Mouse (Mus musculus) inflammation-experienced regulatory T-cells, adult 6 months (primary cell): ENCODE results near the gene Sfmbt2. TPM values are rescaled to one million over a fixed set of nuclear protein-coding genes. Genes with fewer than 3 reads are reported as not detected.

Experiments
- ATAC-seq: one replicate; pipeline ENCODE4 v1.8.0; 2017
- polyA plus RNA-seq, 3 experiments: library from polyadenylated mRNA; unstranded; fragments of 100-300 nt; shearing (Covaris generic); gene quantifications; one replicate each; pipeline ENCODE4 v1.2.1; 2017

The Sfmbt2 gene
- polyA plus RNA-seq, 3 experiments from 2014 or later: 1.2 to 2.9 (median 2.7) TPM

DNA sequence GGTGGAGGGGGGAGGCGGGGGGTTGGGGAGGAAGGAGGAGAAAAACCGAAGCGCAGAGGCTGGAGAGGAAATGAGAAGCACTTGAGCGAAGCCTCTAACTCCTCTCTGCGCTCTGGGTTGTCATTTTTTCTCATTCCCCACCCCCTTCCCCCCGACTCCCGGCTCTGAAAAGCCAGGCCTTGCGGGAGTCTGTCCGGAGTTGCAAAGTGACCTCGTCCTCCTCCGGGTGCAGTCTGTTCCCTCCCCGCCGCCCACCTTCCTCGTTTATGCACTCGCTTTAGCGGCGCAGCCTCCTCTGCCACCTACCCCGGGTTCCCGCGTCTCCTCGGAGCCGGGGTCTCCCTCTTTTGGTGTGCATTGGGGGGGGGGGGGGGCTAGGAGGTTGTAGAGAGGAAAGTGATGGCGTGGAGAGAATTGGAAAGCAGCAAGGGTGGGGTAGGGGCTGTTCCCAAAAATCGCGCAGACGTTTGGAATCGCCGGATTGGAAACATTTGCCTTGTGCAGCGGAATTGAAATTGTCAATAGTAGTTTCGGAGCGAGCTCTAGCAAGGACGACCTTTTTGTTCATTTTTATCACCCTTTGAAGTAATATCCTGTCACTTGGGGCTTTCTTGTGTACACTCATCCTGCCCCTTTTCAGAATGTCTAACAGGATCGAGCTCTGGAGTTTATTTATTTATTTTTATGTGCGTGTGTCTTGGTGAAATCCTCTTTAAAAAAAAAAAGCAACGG lies 2.6 kb downstream of the Sfmbt2 start:
- peak; percentile 47 for ATAC-seq

DNA sequence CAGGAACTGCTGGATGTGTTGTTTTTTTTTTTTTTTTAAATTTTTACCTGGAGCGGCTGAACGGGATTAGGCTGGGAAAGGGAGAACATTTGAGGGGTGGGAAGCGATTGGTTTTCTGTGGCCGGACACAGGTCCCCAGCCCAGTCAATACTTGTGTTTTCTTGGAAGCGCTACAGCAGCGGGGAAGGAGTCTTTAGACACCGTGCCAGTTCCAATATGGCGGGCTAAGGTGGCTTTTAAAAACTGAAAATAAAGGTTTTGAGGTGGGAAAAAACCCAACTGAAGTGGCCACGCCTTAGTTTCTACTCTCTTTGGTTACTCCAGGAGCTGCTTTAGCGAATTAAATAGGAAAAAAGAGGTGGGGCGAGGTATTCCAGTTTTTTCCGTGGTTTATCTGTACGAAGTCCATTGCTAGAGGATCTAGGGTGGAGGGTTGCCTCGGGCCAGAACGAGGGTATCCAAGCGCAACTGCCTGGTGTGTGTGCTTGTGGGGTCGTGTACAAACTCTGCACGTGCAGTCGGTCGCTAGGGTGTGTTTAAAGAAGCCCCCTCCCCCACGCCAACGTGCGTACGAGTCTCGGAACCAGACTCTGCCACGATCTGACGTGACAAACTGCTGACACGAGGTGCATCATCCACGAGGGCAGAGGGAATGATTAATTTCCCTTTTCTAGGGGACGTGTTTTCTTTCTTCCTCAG lies 3.3 kb downstream of the Sfmbt2 start:
- ATAC-seq: no peak

DNA sequence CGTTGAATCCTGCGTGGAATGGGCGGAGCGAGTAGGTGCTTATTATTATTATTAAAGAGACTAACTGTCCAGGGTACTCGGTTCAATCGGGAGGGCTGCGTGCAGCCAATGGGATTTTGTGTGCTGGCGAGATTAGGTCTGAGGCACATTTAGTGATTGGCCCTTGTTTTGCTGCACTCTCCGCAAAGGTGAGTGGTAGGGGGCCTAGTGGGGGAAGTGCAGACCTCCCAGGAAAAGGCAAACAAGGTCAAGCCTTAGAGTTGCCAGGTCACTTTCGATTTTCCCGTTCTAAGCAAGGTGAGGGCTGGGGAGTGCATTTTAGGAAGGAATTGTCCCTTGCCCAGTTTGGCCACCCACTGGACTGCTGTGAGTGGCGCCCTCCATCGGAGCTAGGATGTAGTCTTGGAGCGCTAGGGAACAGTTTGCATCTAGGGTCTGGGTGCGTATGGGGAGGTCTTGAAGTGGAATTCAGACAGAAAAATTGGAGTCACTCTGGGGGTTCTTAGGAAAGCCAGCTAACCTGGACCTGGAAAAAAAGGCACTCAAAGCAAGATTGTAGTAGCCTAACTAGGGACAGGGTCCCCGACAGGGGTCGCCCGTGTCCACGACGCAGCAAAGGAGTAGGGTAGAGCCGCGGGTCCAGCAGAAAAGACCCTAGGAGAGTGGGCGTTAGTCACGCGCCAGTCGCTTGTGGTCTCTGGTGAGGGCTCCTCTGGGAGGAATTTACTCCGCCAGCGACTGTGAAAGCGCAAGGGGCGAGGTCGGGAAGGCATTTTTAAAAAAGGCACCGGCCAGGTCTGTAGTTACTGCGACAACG lies 4.1 kb downstream of the Sfmbt2 start:
- no peak for ATAC-seq

DNA sequence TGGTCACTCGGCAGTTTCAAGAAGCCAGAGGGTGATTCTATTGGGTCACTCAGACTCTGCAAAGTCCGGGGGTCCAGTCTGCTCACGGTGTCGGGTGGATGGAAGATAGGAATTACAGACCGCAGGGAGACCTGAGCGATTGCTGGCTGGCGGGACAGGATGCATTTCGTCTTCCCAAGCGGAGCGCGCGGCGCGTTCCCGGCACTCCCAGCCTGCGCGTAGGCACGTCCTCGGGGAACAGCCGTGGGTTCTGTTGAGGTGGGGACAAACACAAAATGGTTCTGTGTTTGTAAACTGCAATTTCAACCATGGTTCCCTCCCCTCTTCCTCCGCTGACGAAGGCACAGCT lies 4.7 kb downstream of the Sfmbt2 start:
- ATAC-seq: no peak

DNA sequence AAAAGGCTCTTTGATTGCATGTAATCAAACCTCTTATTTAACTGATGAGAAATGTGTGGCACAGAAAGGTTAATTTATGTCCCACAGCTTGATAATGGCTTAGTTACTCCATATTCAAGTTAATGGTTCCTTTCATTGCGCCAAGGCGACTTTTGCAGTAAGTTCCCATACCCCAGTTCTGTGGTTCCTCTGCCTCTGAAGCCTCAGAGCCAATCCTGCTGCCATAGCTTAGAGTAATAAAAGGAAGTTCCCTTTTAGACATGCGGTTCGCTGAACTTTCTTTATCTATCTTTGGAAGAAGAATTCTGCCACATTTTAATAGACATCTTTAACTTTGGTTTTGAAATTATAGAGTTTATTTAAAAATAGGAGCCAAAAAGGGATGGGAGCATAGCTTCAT lies 19.7 kb downstream of the Sfmbt2 start:
- no peak for ATAC-seq

DNA sequence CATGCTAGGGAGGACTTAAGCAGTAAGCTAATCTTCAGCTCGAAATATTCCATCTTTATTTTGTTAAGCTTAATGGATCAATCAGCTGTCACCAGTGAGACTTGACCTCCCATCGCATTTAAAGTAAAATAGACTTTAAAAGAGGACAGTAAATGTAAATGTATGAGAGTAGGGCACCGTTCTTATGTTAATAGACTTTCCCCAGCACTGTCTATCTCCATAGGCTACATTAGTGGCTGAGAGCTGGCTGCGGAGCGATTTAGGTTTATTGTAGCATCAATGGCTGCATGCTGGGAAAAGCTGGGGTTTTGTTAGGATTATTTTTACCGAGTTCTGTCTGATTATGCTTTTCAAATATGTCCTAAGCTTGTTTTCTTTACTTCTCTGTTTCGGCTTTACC lies 20.5 kb downstream of the Sfmbt2 start:
- ATAC-seq: no peak

DNA sequence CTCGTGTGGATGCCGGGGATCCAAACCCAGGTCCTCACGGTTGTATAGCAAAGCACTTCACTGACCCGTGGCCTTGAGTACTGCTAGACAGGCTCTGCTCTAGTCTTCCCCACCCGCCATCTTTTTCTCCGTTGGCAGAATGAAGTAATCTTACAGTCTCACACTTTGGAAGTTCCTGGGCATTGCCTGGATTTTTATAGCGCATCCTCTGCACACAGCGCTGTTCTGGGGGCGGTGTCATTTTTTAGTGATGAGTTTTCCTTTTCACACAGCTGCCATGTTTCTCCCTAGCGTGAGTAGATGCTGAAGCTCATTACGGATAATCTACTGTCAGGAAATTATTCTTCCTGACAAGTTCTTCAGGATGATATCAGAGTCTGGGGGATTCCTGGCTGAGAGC lies 24.8 kb downstream of the Sfmbt2 start:
- no peak for ATAC-seq

DNA sequence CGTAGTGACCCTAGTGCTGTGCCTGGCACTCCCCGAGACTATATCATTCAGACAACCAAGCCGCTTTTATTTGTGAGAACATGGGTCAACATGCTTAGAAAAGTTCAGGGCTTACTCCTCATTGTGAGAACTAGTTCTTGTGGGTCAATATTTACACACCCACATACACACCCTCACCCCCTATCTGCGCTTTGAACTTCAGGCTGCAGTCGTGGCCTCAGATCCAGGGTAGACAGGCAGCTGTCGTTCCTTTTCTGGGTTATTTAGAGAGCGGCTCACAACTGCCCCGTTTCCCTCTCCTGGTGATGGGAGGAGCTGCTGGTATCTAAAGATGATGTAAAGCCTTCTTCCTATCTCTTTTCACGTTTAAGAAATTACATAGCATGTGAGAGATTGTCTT lies 27.5 kb downstream of the Sfmbt2 start:
- no peak for ATAC-seq

DNA sequence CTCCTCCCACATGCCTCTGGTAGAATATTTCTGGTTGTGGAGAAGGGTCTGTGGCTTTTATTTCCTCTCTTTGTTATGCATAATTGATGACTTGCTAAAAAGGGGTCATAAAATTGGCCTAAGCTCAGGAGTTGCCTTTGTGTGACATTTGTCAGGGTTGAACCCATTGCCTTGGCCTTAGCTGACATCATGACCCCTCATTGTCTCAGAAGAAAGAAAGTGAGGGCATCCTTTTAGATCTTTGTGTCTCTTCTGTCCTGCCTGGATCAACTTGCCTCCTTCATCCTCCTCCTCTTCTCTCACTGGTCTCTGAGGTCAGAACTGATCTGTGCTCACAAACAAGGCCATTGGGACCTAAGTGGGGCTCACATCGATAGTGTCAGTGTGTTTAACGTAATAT lies 35.8 kb downstream of the Sfmbt2 start:
- ATAC-seq: no peak

DNA sequence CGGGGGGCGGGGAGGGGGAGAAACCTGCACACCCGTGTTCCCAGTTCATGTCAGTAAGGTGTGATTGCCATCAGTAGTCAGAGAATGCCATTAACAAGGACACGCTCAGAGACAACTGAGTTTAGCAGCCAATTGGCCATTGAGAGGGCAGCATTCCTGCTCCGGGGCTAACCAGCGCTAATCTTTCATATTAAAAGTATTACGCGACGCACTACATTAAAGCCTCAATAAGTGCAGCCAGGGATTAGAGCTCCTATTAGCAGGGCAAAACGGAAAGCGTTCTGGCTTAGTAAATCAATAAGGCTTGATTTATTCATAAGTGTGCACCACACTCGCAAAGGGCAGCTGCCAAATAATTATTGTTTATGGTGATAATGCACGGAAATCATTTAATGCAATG lies 39.1 kb downstream of the Sfmbt2 start:
- no peak for ATAC-seq

DNA sequence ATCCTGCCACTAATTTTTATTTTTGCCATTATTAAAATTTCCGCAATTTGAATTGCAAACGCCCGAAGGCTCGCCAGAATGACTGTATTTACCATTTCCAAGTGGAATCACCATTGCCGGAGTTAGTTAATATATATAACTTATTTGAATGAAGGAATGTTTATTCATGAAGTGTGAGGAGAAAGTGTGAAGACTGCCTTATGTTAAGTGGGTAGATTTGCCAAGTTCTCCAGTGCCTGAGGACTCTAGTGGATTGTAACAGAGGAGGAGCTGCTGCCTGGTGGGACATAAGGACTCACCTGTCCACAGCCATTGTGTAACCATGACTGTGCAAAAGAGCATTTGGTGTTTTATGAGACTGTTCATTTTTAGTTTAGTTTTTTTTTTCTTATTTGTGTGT lies 39.8 kb downstream of the Sfmbt2 start:
- no peak for ATAC-seq

DNA sequence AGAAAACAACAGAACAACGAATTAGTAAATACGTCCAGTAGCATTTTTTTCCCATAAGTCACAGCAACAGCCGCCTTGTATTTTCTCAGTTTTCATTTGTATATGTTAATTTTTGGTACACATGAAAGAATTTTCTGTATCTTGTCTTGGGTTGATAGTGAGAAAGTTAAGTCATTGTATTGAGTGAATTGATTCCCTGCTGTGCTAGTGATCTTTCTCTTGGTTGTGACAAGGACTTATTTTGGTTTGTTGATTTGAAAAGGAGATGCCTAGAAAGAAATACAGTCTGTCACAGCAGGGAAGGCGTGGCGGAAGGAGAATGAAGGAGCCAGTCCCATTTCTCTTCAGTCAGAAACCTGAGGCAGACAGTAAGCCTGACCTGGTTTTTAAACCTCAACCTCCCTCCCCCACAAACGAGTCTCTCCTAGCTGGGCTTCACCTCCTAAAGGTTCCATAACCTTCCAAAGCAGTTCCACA lies 50.7 kb downstream of the Sfmbt2 start:
- no peak for ATAC-seq

DNA sequence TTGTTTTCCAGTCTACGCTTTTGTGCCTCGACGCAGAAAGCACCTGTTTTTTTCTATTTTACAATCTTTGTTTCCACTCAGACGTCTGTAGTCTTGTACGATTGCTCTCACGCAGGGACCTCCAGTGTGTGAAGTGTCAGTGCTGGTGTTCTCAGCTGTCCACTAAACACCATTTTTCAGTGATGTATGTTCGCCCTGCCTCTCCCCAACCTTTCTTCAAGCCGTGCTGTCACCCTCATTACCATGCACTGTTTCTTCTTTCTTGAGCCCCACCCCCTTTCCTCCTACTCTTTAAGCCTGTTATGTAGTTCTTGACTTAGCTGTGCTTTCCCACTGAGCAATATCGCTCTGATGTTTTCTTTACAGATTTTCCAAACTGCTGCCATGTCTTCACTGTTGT lies 67.0 kb downstream of the Sfmbt2 start:
- ATAC-seq: no peak

DNA sequence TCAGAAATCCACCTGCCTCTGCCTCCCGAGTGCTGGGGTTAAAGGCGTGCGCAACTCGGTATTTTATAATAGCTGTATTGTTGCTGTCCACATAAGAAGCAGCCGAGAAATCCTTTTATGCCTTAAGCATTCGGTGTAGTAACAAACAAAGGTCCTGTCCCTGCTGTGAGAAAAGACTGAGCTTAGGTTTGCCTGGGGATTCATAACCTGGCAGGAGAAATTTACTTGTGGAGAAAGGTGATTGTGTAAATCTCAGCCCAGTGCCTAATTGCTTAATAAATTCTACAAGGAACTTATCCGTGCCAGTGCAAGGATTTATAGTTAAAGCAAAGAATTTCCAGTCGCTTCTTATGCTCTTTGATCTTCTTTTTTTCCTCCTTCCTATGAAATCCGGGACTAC lies 71.5 kb downstream of the Sfmbt2 start:
- ATAC-seq: no peak

DNA sequence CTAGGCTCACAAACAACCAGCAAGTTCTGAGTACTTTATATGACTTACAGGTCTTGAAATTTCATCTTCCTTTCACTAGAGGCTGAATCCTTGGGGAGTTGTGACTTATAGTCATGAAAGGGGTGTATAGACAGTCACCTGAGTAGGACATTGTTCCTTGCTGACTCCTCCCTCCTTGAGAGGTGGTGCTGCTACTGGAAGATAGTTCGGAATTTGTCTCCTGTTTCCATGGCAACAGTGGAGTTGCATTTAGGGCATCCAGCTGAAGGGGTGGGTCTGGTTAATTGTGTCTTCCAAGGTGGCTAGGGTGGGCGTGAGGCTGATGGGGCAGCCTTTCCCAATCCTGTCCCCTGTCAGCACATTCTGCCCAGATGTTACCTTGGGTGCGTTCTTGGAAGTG lies 83.3 kb downstream of the Sfmbt2 start:
- ATAC-seq: no peak

DNA sequence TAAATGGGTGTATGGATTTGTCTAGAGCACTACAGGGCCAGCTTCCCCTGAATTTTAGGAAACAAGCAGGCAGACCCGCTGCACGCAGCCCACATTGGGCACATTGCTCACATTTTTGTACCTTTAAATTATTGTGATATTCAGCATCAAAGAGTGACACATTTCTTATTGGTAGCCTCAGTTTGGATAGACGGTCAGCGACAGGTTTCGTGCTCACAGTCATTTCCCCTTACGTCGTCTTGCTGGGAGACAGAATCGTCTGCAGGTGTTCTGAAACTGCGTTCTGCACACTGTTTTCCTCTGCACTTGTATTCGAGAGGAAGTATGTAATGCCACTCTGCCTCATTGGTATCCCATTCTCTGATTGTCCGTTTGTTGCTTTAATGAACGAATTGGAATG lies 88.0 kb downstream of the Sfmbt2 start:
- no peak for ATAC-seq

DNA sequence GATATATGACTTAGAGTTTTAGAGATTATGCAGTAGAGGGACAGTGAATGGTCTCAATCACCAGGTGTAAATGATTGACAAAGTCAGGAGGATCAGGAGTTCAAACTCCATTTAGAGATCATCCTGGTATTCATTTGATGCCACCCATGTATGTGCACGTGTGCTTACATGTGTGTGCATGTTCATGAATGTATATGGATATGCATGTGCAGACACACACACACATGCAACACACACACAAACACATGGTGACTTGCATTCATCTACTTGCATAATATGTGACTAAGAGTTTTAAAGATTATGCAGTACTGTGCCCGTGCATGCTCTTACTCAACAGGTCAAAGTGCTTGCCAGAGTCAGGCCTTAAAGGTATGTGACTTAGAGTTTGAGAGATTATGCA lies 146.2 kb downstream of the Sfmbt2 start:
- ATAC-seq: no peak

DNA sequence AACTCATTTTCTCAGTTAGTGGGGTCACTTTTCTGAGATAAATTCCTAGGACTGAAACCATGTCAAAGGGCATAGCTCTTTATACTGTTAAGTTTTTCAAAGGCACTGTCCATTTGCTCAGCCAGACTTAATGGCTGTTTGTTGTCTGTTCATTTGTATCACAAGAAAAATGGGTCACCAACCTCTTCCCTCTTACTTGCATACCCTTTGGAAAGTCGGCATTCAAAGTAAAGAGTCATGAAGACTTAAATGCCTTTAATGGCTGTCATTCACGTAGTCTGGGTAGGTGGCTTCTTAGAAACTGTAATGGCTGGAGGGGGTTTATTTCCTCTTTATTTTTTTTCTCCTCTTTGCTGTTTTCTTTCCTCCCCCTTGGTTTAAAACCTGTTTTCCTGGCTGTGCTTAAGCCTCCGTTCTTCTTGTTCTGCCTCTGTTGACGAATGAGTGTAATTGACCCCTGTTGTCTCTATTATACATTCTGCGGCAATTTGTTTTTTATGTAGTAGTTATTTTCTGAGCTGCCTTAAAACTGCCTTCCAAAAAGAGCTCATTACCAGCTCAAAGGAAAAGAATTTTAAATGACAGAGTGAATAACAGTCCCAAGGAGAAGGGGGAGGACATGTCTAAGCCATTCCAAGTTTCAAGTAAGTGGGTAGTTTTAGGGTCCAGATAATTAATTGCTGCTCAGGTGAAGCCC lies 151.6 kb downstream of the Sfmbt2 start:
- no peak for ATAC-seq

DNA sequence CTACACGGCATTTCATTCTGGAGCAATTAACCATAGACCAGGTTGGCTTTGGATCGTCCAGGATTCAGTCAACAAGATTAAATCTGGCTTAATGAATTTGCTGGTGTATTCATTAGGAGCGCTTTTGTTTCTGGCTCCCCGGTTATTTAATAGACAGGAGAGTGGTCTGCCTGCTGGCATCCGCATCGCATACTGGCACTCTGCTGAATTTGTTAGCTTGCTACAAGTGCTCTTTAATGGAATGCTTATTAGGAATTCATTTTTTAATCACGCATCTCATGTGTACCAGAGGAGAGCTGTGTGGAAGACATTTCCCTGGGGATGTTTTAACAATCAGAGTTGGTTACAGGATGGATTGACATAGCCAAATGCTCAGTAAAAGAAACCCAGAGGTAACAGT lies 155.3 kb downstream of the Sfmbt2 start:
- no peak for ATAC-seq

DNA sequence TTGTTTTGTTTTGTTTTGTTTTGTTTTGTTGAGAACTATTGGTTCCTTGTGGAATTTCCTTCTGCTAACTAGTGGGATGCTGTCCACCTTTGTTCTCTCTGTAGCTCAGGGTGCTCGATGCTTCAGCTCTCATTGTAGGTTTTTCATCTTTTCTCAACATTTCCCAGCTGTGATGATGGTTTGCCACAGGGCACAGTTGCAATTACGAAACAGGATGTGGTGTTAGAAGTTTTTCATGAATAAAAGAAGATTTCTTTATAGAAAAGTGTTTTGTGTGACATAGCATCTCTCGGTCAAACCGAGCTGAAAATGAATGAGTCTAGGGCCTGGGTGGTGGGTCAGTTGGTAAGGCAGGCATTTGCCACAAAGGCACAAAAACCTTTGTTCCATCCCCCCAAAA lies 171.5 kb downstream of the Sfmbt2 start:
- ATAC-seq: no peak

DNA sequence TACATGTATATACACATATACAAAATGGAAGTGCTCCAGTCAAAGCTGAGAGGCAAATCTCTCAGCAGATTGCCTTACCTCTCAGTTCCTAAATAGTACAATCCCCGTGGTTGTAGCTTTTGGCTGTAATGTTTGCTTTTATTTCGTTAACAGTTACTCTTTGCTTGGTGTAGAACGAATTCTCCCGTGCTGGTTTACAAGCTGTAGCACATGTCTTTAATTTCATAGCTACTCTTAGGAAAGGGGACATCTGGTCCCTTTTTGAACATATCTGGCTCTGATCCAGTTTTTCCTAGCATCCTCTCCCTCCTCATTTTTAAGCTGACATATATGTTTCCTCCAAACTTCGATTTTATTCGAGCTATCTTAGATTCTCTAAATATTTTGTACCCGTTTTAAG lies 172.1 kb downstream of the Sfmbt2 start:
- no peak for ATAC-seq

DNA sequence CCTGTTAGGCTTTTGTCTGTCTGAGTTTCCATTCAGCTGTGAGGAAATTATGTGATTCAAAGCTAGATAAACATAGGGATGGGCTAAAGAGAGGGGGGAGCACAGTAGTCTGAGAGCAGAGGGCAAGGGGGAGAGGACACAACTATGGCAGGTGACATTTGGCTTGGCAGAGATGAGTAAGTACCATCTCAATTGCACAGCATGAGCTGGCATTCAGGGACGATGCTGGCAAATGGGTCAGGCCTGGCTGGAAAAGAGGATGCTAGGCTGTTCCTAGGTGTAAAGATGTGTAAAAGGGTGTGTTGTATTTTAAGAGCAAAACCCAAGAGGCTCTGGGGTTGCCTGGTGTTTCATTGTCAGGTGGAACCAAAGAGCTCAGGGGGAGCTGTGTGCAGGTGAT lies 188.5 kb downstream of the Sfmbt2 start:
- no peak for ATAC-seq

DNA sequence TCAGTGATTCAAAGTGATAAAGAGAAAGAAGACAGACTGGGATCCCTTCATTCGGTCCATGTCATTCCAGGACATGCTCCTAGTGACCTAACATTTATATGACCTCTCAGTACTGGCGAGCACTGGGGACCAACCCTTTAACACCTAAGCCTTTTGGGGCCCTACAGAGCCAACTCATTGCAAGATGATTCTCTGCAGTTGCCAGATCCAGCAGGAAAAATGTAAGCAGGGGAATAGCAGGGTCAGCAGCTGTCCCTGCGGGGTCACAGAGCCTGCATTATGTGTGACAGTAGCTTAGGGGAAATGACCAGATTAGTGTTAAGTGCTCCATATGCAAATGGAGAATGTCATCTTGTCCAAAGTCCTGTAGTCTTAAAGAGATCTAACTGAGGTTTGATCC lies 195.2 kb downstream of the Sfmbt2 start:
- no peak for ATAC-seq
